Mouse (Mus musculus) forebrain, embryonic 11.5 days (tissue): Measurements from ENCODE around the gene Rnf31. TPM values are rescaled to one million over a fixed set of nuclear protein-coding genes. Genes with fewer than 3 reads are reported as not detected.

Source experiments
- ATAC-seq: fragments of 200-750 bp; cut with Nextera tagmentation; replicated peaks from 2 replicates; pipeline ENCODE4 v1.8.0; 2017; ENCODE audit warnings: moderate TSS enrichment; ENCODE audit not compliant: low FRiP score
- DNase-seq: peaks from one replicate; pipeline ENCODE4 v3.0.0-alpha.2; 2017; ENCODE audit warnings: low spot score
- H3K27ac ChIP-seq: fragments of 300-500 bp; sonication (generic); 2 replicates; pipeline ENCODE4 v1.5.1; 2014; ENCODE audit warnings: low read depth, low read length
- H3K27me3 ChIP-seq: fragments of 300-500 bp; sonication (generic); 2 replicates; pipeline ENCODE4 v1.6.1; 2014; ENCODE audit warnings: mild to moderate bottlenecking, low read length, mixed read lengths; ENCODE audit not compliant: control insufficient read depth, insufficient read depth
- H3K36me3 ChIP-seq: fragments of 300-500 bp; sonication (generic); 2 replicates; pipeline ENCODE4 v1.6.1; 2014; ENCODE audit warnings: mild to moderate bottlenecking, low read length, moderate library complexity, mixed read lengths; ENCODE audit not compliant: control insufficient read depth, insufficient read depth
- H3K4me1 ChIP-seq: fragments of 300-500 bp; sonication (generic); replicated peaks from 2 replicates; pipeline ENCODE4 v1.6.1; 2014; ENCODE audit warnings: low read length, mixed read lengths; ENCODE audit not compliant: control insufficient read depth, insufficient read depth
- H3K4me2 ChIP-seq: fragments of 300-500 bp; sonication (generic); 2 replicates; pipeline ENCODE4 v1.6.1; 2014; ENCODE audit warnings: low read depth, mild to moderate bottlenecking, low read length, moderate library complexity, mixed read lengths; ENCODE audit not compliant: severe bottlenecking
- H3K4me3 ChIP-seq: fragments of 300-500 bp; sonication (generic); 2 replicates; pipeline ENCODE4 v1.5.1; 2014; ENCODE audit warnings: low read depth, low read length
- H3K9ac ChIP-seq: fragments of 300-500 bp; sonication (generic); 2 replicates; pipeline ENCODE4 v1.6.1; 2014; ENCODE audit warnings: low read length
- H3K9me3 ChIP-seq: fragments of 300-500 bp; sonication (generic); 2 replicates; pipeline ENCODE4 v1.6.1; 2016; ENCODE audit warnings: low read length, mixed read lengths; ENCODE audit not compliant: control insufficient read depth
- WGBS: fragments of 180-500 bp; shearing (Covaris S2); extraction: QIAGEN DNeasy Blood & Tissue Kit; methylation state at CpG from one replicate; pipeline ENCODE4 v1.1.7; 2014; 5-methylcytosine and 5-hydroxymethylcytosine counted together
- polyA plus RNA-seq: library from polyadenylated mRNA; unstranded; fragments of >200 nt; fragmentation: Nextera tagmentation; extraction: Ambion mirVana; gene quantifications from 2 replicates; pipeline ENCODE4 v1.2.1, GENCODE M21; 2014

Gene Rnf31
- polyA plus RNA-seq, 1 experiment from 2014 or later: 13.7 TPM

- ATAC-seq: no peak
Measured at GRCm38 (mm10) chr14:55570588-55570987, 20.9 kb upstream of the Rnf31 start.

DNA sequence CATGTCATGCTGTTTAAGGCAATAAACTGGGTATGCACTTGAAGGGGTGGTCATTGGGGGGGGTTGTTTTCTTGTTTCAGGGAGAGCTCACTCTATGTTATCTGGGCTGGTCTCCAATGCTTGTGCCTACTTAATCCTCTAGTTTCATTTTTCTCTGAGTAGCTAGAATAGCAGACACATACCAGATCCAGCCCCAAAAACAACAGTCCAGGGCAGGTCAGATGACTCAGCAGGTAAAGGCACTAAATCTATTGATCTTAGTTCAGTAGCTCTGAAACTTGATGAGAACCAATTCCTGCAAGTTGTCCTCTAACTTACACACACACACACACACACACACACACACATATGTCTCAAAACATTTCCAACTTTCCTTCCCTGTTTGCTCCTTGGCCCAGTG lies 19.7 kb upstream of the Rnf31 start:
- ATAC-seq: no peak
- Histone ChIP-seq H3K4me3 (no peak overlapping the region), H3K36me3 (no peaks in the 10 kb centered on the region; the same call in 1 of the 2 replicates), H3K27ac (no peak overlapping the region), H3K9me3 (no peaks in the 10 kb centered on the region), H3K4me2 (no peak overlapping the region), H3K4me1 (no peaks in the 10 kb centered on the region), H3K9ac (no peak overlapping the region), H3K27me3 (no peaks in the 10 kb centered on the region)
- no peak for DNase-seq

More at GRCm38 (mm10) chr14:55570588-55570987, 20.9 kb upstream of the Rnf31 start:
- Histone ChIP-seq H3K27ac (no peak overlapping the region), H3K9me3 (no peaks in the 10 kb centered on the region), H3K4me3 (no peak overlapping the region), H3K9ac (no peak overlapping the region), H3K4me2 (no peak overlapping the region), H3K27me3 (no peaks in the 10 kb centered on the region), H3K36me3 (peaks cover 2% of the 10 kb centered on the region; the same call in 1 of the 2 replicates), H3K4me1 (no peaks in the 10 kb centered on the region)
- 81% methylated on average over 2 of the region's 2 CpGs for WGBS
- DNase-seq: no peak

- DNase-seq (no peak), ATAC-seq (no peak)
- H3K4me2 ChIP-seq: no peak within 1 kb of the TSS
- no peak within 1 kb of the TSS for H3K9ac ChIP-seq
- WGBS: 78% methylated on average over 7 of the region's 8 CpGs
- H3K9me3 ChIP-seq: no peaks in the 10 kb centered on the region
- no peaks in the 10 kb centered on the region for H3K36me3 ChIP-seq
- no peak within 1 kb of the TSS for H3K27ac ChIP-seq
- H3K4me3 ChIP-seq: no peak within 1 kb of the TSS
- H3K4me1 ChIP-seq: no peaks in the 10 kb centered on the region
- H3K27me3 ChIP-seq: no peaks in the 10 kb centered on the region
Measured at GRCm38 (mm10) chr14:55575302-55575701, 16.2 kb upstream of the Rnf31 start, which contains the start of gene Fitm1. Fitm1 (plus strand) TSS chr14:55575617.

DNA sequence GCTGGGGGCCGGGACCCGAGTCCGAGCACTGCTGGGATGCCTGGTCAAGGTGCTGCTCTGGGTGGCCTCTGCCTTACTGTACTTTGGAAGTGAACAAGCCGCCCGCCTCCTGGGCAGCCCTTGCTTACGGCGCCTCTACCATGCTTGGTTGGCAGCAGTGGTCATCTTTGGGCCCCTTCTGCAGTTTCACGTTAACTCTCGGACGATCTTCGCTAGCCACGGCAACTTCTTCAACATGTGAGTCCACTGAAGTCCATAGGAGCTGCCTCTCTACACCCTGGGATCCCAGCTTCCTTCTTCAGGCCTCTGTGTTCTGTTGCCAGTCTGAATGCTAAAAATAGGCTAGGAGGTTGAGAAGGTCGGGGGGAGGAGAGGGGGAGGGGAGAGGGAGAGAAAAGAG lies 15.8 kb upstream of the Rnf31 start:
- 77% methylated on average over 13 of the region's 13 CpGs for WGBS
- no peaks in the 10 kb centered on the region; the same call in 1 of the 2 replicates for H3K36me3 ChIP-seq
- no peak overlapping the region for H3K4me2 ChIP-seq
- DNase-seq (no peak), ATAC-seq (no peak)
- H3K9me3 ChIP-seq: no peaks in the 10 kb centered on the region
- H3K27ac ChIP-seq: no peak overlapping the region
- H3K4me1 ChIP-seq: no peaks in the 10 kb centered on the region
- no peak overlapping the region for H3K9ac ChIP-seq
- no peaks in the 10 kb centered on the region for H3K27me3 ChIP-seq
- H3K4me3 ChIP-seq: no peak overlapping the region

DNA sequence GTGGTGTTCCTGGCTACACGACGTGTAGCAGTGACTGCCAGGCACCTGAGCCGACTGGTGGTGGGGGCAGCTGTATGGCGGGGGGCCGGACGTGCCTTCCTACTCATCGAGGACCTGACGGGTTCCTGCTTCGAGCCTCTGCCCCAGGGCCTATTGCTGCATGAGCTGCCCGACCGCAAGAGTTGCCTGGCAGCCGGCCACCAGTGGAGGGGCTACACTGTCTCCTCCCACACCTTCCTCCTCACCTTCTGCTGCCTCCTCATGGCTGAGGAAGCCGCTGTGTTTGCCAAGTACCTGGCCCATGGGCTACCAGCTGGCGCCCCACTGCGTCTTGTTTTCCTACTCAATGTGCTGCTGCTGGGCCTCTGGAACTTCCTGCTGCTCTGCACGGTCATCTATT lies 15.1 kb upstream of the Rnf31 start:
- H3K27me3 ChIP-seq: no peaks in the 10 kb centered on the region
- DNase-seq (no peak), ATAC-seq (no peak)
- no peaks in the 10 kb centered on the region for H3K9me3 ChIP-seq
- WGBS: 78% methylated on average over 16 of the region's 16 CpGs
- no peak overlapping the region for H3K27ac ChIP-seq
- H3K9ac ChIP-seq: no peak overlapping the region
- no peak overlapping the region for H3K4me3 ChIP-seq
- H3K4me1 ChIP-seq: no peaks in the 10 kb centered on the region
- H3K36me3 ChIP-seq: no peaks in the 10 kb centered on the region; the same call in 1 of the 2 replicates
- no peak overlapping the region for H3K4me2 ChIP-seq

DNA sequence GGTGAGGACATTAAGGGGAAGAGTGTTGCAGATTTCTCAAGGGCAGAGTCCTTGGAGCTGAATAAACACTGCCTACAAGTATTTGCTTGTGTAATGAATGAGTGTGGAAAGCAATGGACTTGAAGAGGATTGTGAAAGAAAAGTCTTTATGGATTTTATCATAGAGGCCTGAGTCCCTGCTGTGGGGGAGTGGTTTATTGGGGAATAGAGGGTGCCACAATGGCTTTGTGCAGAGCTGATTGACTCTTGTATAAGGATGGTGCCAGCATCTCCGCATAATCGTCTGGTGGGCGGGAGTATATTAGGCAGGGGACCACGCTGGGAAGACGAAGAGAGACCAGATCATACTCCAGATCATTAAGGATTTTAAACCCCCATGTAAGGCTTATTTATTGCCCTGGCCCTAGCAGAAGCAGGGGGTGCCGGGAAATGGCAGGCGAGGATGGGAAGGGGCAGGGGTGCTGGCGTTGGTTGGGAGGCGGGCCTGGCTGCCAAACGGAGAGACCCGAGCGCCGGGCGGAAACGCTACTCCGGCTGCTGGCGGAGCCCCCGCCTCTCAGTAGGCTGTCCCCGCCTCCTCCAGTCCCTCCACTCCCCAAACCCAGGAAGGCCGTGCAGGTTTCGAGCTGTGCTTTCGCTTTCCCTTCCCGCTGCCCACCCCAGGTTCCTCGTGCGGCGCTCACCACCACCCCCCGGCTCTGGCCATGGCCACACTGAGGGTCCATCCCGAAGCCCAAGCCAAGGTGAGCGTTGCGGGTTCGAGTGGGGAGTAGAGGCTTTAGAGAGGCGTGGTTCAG lies 13.4 kb upstream of the Rnf31 start, which contains the start of gene Psme1:
TSS of gene Psme1 (plus strand) at position 253 of the 797 bp plus-strand sequence.
- H3K9ac ChIP-seq: peak within 1 kb of the TSS; percentile 89
- H3K4me1 ChIP-seq: no peaks in the 10 kb centered on the region
- peak within 1 kb of the TSS; percentile 51 for H3K27ac ChIP-seq
- no peaks in the 10 kb centered on the region; the same call in 1 of the 2 replicates for H3K36me3 ChIP-seq
- peak within 1 kb of the TSS; percentile 59 for H3K4me3 ChIP-seq
- peak; percentile 88 for DNase-seq
- ATAC-seq: peak; percentile 89
- H3K27me3 ChIP-seq: no peaks in the 10 kb centered on the region
- H3K9me3 ChIP-seq: no peaks in the 10 kb centered on the region
- under 1% methylated on average over 30 of the region's 32 CpGs for WGBS
- peak within 1 kb of the TSS; percentile 85 for H3K4me2 ChIP-seq

DNA sequence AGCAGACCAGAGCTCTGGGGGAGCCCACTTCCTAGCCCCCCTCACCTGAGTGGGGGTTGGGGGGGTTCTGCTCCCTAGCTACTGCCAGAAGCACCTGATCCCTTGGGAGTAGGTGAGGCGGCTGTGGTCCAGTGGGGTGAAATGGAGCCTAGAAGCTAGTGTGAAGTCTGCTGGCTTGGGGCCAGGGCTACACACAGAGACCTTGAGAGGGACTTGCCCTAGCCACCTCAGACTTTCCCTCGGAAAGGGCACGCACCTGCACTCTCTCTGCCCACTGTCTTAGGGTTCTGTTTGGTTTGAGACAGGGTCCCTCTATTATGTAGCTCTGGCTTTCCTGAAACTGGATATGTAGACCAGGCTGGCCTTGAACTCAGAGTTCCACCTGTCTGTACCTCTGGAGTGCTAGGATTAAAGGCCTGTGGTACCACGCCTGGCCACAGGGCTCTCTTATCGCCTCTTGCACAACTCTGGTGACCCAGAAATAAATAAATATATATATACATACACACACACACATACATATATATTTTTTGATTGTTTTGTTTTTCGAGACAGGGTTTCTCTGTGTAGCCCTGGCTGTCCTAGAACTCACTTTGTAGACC lies 12.7 kb upstream of the Rnf31 start:
- DNase-seq: no peak
- H3K9me3 ChIP-seq: no peaks in the 10 kb centered on the region
- H3K4me1 ChIP-seq: no peaks in the 10 kb centered on the region
- ATAC-seq: peak; percentile 14; the same call in 1 of the 2 replicates
- H3K4me3 ChIP-seq: peak overlapping the region; percentile 59
- no peaks in the 10 kb centered on the region for H3K27me3 ChIP-seq
- 39% methylated on average over 6 of the region's 6 CpGs for WGBS
- peak overlapping the region; percentile 51; the same call in 1 of the 2 replicates for H3K27ac ChIP-seq
- H3K4me2 ChIP-seq: peak overlapping the region; percentile 85
- H3K9ac ChIP-seq: peak overlapping the region; percentile 89
- no peaks in the 10 kb centered on the region; the same call in 1 of the 2 replicates for H3K36me3 ChIP-seq

- no peak overlapping the region for H3K27ac ChIP-seq
- DNase-seq (no peak), ATAC-seq (no peak)
- no peak overlapping the region for H3K9ac ChIP-seq
- WGBS: 82% methylated on average over 23 of the region's 23 CpGs
- H3K4me2 ChIP-seq: no peak overlapping the region
- H3K4me3 ChIP-seq: no peak overlapping the region
- no peaks in the 10 kb centered on the region for H3K9me3 ChIP-seq
- H3K27me3 ChIP-seq: no peaks in the 10 kb centered on the region; the same call in 1 of the 2 replicates
- H3K4me1 ChIP-seq: peaks cover 2% of the 10 kb centered on the region; the same call in 1 of the 2 replicates
- H3K36me3 ChIP-seq: no peaks in the 10 kb centered on the region; the same call in 1 of the 2 replicates
Measured at GRCm38 (mm10) chr14:55579511-55580496, 11.7 kb upstream of the Rnf31 start.
